Mouse (Mus musculus) forebrain, postnatal 0 days (tissue): Measurements from ENCODE around the gene Srsf7. TPM values are rescaled to one million over a fixed set of nuclear protein-coding genes. Genes with fewer than 3 reads are reported as not detected.
"Not testable (repeated sequence)": the region's sequence is repeated elsewhere in the genome, so short reads cannot be mapped to it uniquely, and the experiment has no call there.

Source experiments
- ATAC-seq: fragments of 200-750 bp; cut with Nextera tagmentation; 2 replicates; pipeline ENCODE4 v1.8.0; 2017; ENCODE audit warnings: mild to moderate bottlenecking, moderate library complexity
- DNase-seq: peaks from one replicate; pipeline ENCODE4 v3.0.0-alpha.2; 2015
- H3K27ac ChIP-seq: fragments of 300-500 bp; sonication (generic); 2 replicates; pipeline ENCODE4 v1.5.1; 2014; ENCODE audit warnings: low read depth, mild to moderate bottlenecking, antibody characterized with exemption, low read length, moderate library complexity, mixed read lengths
- H3K27me3 ChIP-seq: fragments of 300-500 bp; sonication (generic); 2 replicates; pipeline ENCODE4 v1.6.1; 2014; ENCODE audit warnings: mild to moderate bottlenecking, low read length, mixed read lengths; ENCODE audit not compliant: insufficient read depth
- H3K36me3 ChIP-seq: fragments of 300-500 bp; sonication (generic); 2 replicates; pipeline ENCODE4 v1.6.1; 2014; ENCODE audit warnings: mild to moderate bottlenecking, moderate library complexity; ENCODE audit not compliant: insufficient read depth
- H3K4me1 ChIP-seq: fragments of 300-500 bp; sonication (generic); 2 replicates; pipeline ENCODE4 v1.6.1; 2014; ENCODE audit warnings: antibody characterized with exemption; ENCODE audit not compliant: insufficient read depth
- H3K4me2 ChIP-seq: fragments of 300-500 bp; sonication (generic); 2 replicates; pipeline ENCODE4 v1.6.1; 2014; ENCODE audit warnings: low read depth, mild to moderate bottlenecking, moderate library complexity
- H3K4me3 ChIP-seq: fragments of 300-500 bp; sonication (generic); 2 replicates; pipeline ENCODE4 v1.5.1; 2014; ENCODE audit warnings: low read depth, low read length, mixed read lengths
- H3K9ac ChIP-seq: fragments of 300-500 bp; sonication (generic); 2 replicates; pipeline ENCODE4 v1.6.1; 2014; ENCODE audit warnings: mild to moderate bottlenecking
- H3K9me3 ChIP-seq: fragments of 300-500 bp; sonication (generic); 2 replicates; pipeline ENCODE4 v1.6.1; 2016; ENCODE audit warnings: low read length
- CTCF ChIP-seq: sonication (generic); IDR thresholded peaks from 2 replicates; pipeline ENCODE4 v1.5.1; 2016; ENCODE audit warnings: antibody characterized with exemption, control low read depth, low read depth
- WGBS: fragments of 180-500 bp; shearing (Covaris S2); extraction: QIAGEN DNeasy Blood & Tissue Kit; methylation state at CpG from one replicate; pipeline ENCODE4 v1.1.7; 2014; 5-methylcytosine and 5-hydroxymethylcytosine counted together
- polyA plus RNA-seq: library from polyadenylated mRNA; unstranded; fragments of >200 nt; fragmentation: Nextera tagmentation; extraction: Ambion mirVana; gene quantifications from 2 replicates; pipeline ENCODE4 v1.2.1, GENCODE M21; 2015
- total RNA-seq: library from RNA; depleted of rRNA; stranded (reverse); fragments of >200 nt; gene quantifications from 2 replicates; pipeline ENCODE4 v1.2.3, GENCODE M21; 2014

Srsf7 gene
- total and polyA plus RNA-seq, 2 experiments from 2014 or later = 228 to 251 TPM

GRCm38 (mm10) chr17:80224326-80225116, 17.4 kb upstream of the Srsf7 start, which contains the start of gene Gemin6:
Gene Gemin6, plus strand, starts transcription at chr17:80224441.
- no peaks in the 10 kb centered on the region for H3K4me1 ChIP-seq
- H3K4me3 ChIP-seq = peak within 1 kb of the TSS; percentile 61
- DNase-seq = peak; percentile 94
- 0 out of 2 replicates have a peak, but pooled peaks have one; percentile 19 for TF ChIP-seq CTCF
- H3K9ac ChIP-seq = peak within 1 kb of the TSS; percentile 59
- no peaks in the 10 kb centered on the region for H3K27me3 ChIP-seq
- peaks cover 2% of the 10 kb centered on the region; the same call in 1 of the 2 replicates for H3K36me3 ChIP-seq
- H3K27ac ChIP-seq = peak within 1 kb of the TSS; percentile 86
- peak; percentile 99 for ATAC-seq
- peak within 1 kb of the TSS; percentile 71 for H3K4me2 ChIP-seq
- H3K9me3 ChIP-seq = no peaks in the 10 kb centered on the region
- 1% methylated on average over 33 of the region's 33 CpGs for WGBS

- Histone ChIP-seq H3K4me3 (peak overlapping the region; percentile 61), H3K9ac (peak overlapping the region; percentile 59), H3K27ac (peak overlapping the region; percentile 86), H3K9me3 (no peaks in the 10 kb centered on the region), H3K27me3 (no peaks in the 10 kb centered on the region), H3K36me3 (peaks cover 2% of the 10 kb centered on the region; the same call in 1 of the 2 replicates), H3K4me1 (no peaks in the 10 kb centered on the region), H3K4me2 (peak overlapping the region; percentile 71)
- ATAC-seq (peak; percentile 42), DNase-seq (no peak)
- TF ChIP-seq CTCF = no peak
- WGBS = 5% methylated on average over 9 of the region's 9 CpGs
Observed at GRCm38 (mm10) chr17:80223829-80224228, 16.7 kb upstream of the Srsf7 start.

- Histone ChIP-seq H3K4me1 (no peaks in the 10 kb centered on the region), H3K36me3 (no peaks in the 10 kb centered on the region), H3K9me3 (no peaks in the 10 kb centered on the region), H3K27me3 (no peaks in the 10 kb centered on the region), H3K27ac (no peak overlapping the region), H3K4me2 (no peak overlapping the region), H3K4me3 (no peak overlapping the region), H3K9ac (no peak overlapping the region)
- no peak for ATAC-seq
- peak; percentile 48 for TF ChIP-seq CTCF
- WGBS = 75% methylated on average over 3 of the region's 3 CpGs
- DNase-seq = no peak
Observed at GRCm38 (mm10) chr17:80221890-80222628, 15.0 kb upstream of the Srsf7 start.

- Histone ChIP-seq H3K36me3 (no peaks in the 10 kb centered on the region), H3K9me3 (no peaks in the 10 kb centered on the region), H3K4me2 (no peak overlapping the region), H3K27ac (no peak overlapping the region), H3K4me1 (no peaks in the 10 kb centered on the region), H3K9ac (no peak overlapping the region), H3K4me3 (no peak overlapping the region), H3K27me3 (no peaks in the 10 kb centered on the region)
- ATAC-seq = no peak
- no peak for DNase-seq
- WGBS = 65% methylated on average over 9 of the region's 9 CpGs
- TF ChIP-seq CTCF = no peak
Observed at GRCm38 (mm10) chr17:80221202-80221601, 14.1 kb upstream of the Srsf7 start.

GRCm38 (mm10) chr17:80220131-80220530, 13.0 kb upstream of the Srsf7 start:
- ATAC-seq (no peak), DNase-seq (no peak)
- no peaks in the 10 kb centered on the region for H3K36me3 ChIP-seq
- H3K27me3 ChIP-seq = no peaks in the 10 kb centered on the region
- no peak overlapping the region for H3K27ac ChIP-seq
- no peak for TF ChIP-seq CTCF
- H3K4me3 ChIP-seq = no peak overlapping the region
- H3K4me1 ChIP-seq = no peaks in the 10 kb centered on the region
- H3K4me2 ChIP-seq = no peak overlapping the region
- no peak overlapping the region for H3K9ac ChIP-seq
- 78% methylated on average over 2 of the region's 2 CpGs for WGBS
- H3K9me3 ChIP-seq = no peaks in the 10 kb centered on the region

- H3K9me3 ChIP-seq, H3K9ac ChIP-seq, H3K4me1 ChIP-seq, H3K4me3 ChIP-seq, H3K4me2 ChIP-seq, ATAC-seq, H3K27me3 ChIP-seq, DNase-seq, H3K36me3 ChIP-seq, H3K27ac ChIP-seq: not testable (repeated sequence)
- 84% methylated on average over 4 of the region's 4 CpGs for WGBS
Observed at GRCm38 (mm10) chr17:80213998-80214397, 6.9 kb upstream of the Srsf7 start.

- Histone ChIP-seq H3K27ac (peak overlapping the region; percentile 99), H3K4me1 (peaks cover 3% of the 10 kb centered on the region; the same call in 1 of the 2 replicates), H3K9me3 (no peaks in the 10 kb centered on the region), H3K4me2 (peak overlapping the region; percentile 72), H3K27me3 (no peaks in the 10 kb centered on the region), H3K9ac (peak overlapping the region; percentile 99), H3K4me3 (peak overlapping the region; percentile 88), H3K36me3 (peaks cover 16% of the 10 kb centered on the region)
- no peak for DNase-seq
- peak; percentile 53 for ATAC-seq
- 0% methylated on average over 36 of the region's 36 CpGs for WGBS
- TF ChIP-seq CTCF = no peak
Observed at GRCm38 (mm10) chr17:80206301-80206670, 821 bp downstream of the Srsf7 start.
